Mouse (Mus musculus) stomach, postnatal 0 days (tissue): ENCODE results near the gene Hvcn1. TPM values are rescaled to one million over a fixed set of nuclear protein-coding genes. Genes with fewer than 3 reads are reported as not detected.

ENCODE experiments used
- ATAC-seq: fragments of 200-750 bp; cut with Nextera tagmentation; 2 replicates; pipeline ENCODE4 v1.8.0; 2017; ENCODE audit not compliant: low FRiP score, low TSS enrichment
- DNase-seq: peaks from one replicate; pipeline ENCODE4 v3.0.0-alpha.2; 2016; ENCODE audit warnings: low spot score
- H3K27ac ChIP-seq: fragments of 300-500 bp; sonication (generic); replicated peaks from 2 replicates; pipeline ENCODE4 v1.5.1; 2014; ENCODE audit warnings: mild to moderate bottlenecking, control low read depth
- H3K27me3 ChIP-seq: fragments of 300-500 bp; sonication (generic); 2 replicates; pipeline ENCODE4 v1.6.1; 2014; ENCODE audit warnings: low read length; ENCODE audit not compliant: control insufficient read depth, insufficient read depth
- H3K36me3 ChIP-seq: fragments of 300-500 bp; sonication (generic); 2 replicates; pipeline ENCODE4 v1.6.1; 2014; ENCODE audit warnings: low read length, mixed read lengths; ENCODE audit not compliant: control insufficient read depth, insufficient read depth
- H3K4me1 ChIP-seq: fragments of 300-500 bp; sonication (generic); replicated peaks from 2 replicates; pipeline ENCODE4 v1.6.1; 2014; ENCODE audit warnings: antibody characterized with exemption; ENCODE audit not compliant: control insufficient read depth, insufficient read depth
- H3K4me2 ChIP-seq: fragments of 300-500 bp; sonication (generic); replicated peaks from 2 replicates; pipeline ENCODE4 v1.6.1; 2014; ENCODE audit warnings: low read depth, mild to moderate bottlenecking, control low read depth, moderate library complexity
- H3K4me3 ChIP-seq: fragments of 300-500 bp; sonication (generic); 2 replicates; pipeline ENCODE4 v1.5.1; 2014; ENCODE audit warnings: low read depth, low read length, control low read depth
- H3K9ac ChIP-seq: fragments of 300-500 bp; sonication (generic); 2 replicates; pipeline ENCODE4 v1.6.1; 2014; ENCODE audit warnings: mild to moderate bottlenecking, low read length, control low read depth, mixed read lengths
- H3K9me3 ChIP-seq: fragments of 300-500 bp; sonication (generic); 2 replicates; pipeline ENCODE4 v1.6.1; 2016; ENCODE audit warnings: low read length; ENCODE audit not compliant: control insufficient read depth
- CTCF ChIP-seq: IDR thresholded peaks from 2 replicates; pipeline ENCODE4 v1.5.1; 2016; ENCODE audit warnings: antibody characterized with exemption, low read depth, mild to moderate bottlenecking, moderate library complexity
- EP300 ChIP-seq: optimal IDR thresholded peaks from 2 replicates; pipeline ENCODE3; 2016; ENCODE audit warnings: antibody characterized with exemption
- WGBS: fragments of 180-500 bp; shearing (Covaris S2); extraction: QIAGEN DNeasy Blood & Tissue Kit; methylation state at CpG from one replicate; pipeline ENCODE4 v1.1.7; 2014; 5-methylcytosine and 5-hydroxymethylcytosine counted together
- polyA plus RNA-seq: library from polyadenylated mRNA; unstranded; fragments of >200 nt; fragmentation: Nextera tagmentation; extraction: Ambion mirVana; gene quantifications from 2 replicates; pipeline ENCODE4 v1.2.1, GENCODE M21; 2015

The Hvcn1 gene
- polyA plus RNA-seq, 1 experiment from 2014 or later = 2.8 TPM

- ATAC-seq (no peak), DNase-seq (no peak)
- Histone ChIP-seq H3K27me3 (no peaks in the 10 kb centered on the region), H3K27ac (no peak overlapping the region), H3K9ac (0 out of 2 replicates have a peak overlapping the region, but pooled peaks have one; percentile 38), H3K4me1 (0 out of 2 replicates have a peak, but pooled peaks cover 3% of the 10 kb centered on the region), H3K36me3 (no peaks in the 10 kb centered on the region), H3K4me3 (no peak overlapping the region), H3K9me3 (no peaks in the 10 kb centered on the region), H3K4me2 (peak overlapping the region; percentile 93)
- no peak for TF ChIP-seq CTCF
- no peak for TF ChIP-seq EP300
- 82% methylated on average over 10 of the region's 10 CpGs for WGBS
Observed at GRCm38 (mm10) chr5:122286191-122286590, 79.6 kb downstream of the Hvcn1 start.

DNA sequence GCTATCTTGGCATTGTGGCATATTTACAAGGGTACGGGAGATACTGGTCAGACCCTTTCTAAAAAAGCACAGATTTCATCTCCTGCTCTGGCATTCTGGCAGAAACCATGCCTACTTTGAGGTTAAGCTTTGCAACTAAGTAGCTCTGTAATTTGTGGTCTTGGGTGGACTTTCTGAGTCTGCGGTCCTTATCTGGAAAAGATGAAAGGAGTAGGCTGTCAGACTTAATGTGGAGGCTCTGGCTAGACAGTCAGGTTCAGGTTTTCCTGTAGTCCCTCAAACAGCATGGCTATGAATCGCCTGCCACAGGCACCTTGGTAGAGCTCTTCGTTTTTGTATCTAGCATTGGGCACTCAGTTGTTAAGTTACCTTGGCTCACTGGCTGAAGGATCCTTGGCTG lies 80.4 kb downstream of the Hvcn1 start:
- TF ChIP-seq EP300 (no peak), CTCF (no peak)
- Histone ChIP-seq H3K27ac (no peak overlapping the region), H3K4me3 (no peak overlapping the region), H3K36me3 (no peaks in the 10 kb centered on the region), H3K9ac (no peak overlapping the region), H3K4me1 (0 out of 2 replicates have a peak, but pooled peaks cover 3% of the 10 kb centered on the region), H3K4me2 (no peak overlapping the region), H3K27me3 (no peaks in the 10 kb centered on the region), H3K9me3 (no peaks in the 10 kb centered on the region)
- 77% methylated on average over 4 of the region's 4 CpGs for WGBS
- DNase-seq = no peak
- ATAC-seq = no peak

GRCm38 (mm10) chr5:122288147-122288811 lies 81.7 kb downstream of the Hvcn1 start:
- TF ChIP-seq CTCF (no peak), EP300 (no peak)
- 40% methylated on average over 4 of the region's 4 CpGs for WGBS
- no peak for ATAC-seq

DNA sequence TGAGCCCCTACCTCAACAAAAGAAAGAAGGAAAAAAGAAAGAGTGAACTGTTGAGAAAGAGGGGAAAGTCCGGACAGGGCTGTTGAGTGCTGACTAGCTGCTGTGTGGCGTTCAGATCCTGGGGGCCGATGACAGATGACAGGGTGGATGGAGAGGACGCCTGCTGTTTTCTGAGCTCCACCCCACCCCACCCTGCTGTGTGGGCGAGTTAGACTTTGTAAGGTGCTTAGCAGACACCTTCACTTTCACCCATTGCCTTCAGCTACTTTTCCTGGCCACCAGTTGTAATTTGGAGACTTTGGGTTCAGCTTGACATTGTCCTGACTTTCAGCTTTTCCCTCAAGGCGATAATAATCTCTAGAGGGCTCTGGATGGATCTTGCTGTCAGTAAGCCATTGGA lies 84.5 kb downstream of the Hvcn1 start:
- WGBS = 59% methylated on average over 6 of the region's 6 CpGs
- no peak for ATAC-seq
- peak overlapping the region; percentile 56 for H3K27ac ChIP-seq

More at GRCm38 (mm10) chr5:122288147-122288811, 81.7 kb downstream of the Hvcn1 start:
- Histone ChIP-seq H3K9ac (no peak overlapping the region), H3K9me3 (no peaks in the 10 kb centered on the region), H3K4me2 (no peak overlapping the region), H3K4me3 (no peak overlapping the region), H3K27me3 (no peaks in the 10 kb centered on the region), H3K27ac (peak overlapping the region; percentile 49; the same call in 1 of the 2 replicates), H3K36me3 (no peaks in the 10 kb centered on the region), H3K4me1 (0 out of 2 replicates have a peak, but pooled peaks cover 3% of the 10 kb centered on the region)
- no peak for DNase-seq

More for the DNA sequence above, 84.5 kb downstream of the Hvcn1 start:
- no peak overlapping the region for H3K4me3 ChIP-seq
- H3K27me3 ChIP-seq = no peaks in the 10 kb centered on the region
- no peak overlapping the region for H3K4me2 ChIP-seq
- no peaks in the 10 kb centered on the region for H3K9me3 ChIP-seq
- 0 out of 2 replicates have a peak, but pooled peaks cover 3% of the 10 kb centered on the region for H3K4me1 ChIP-seq
- TF ChIP-seq EP300 = no peak
- no peak for TF ChIP-seq CTCF
- DNase-seq = no peak
- H3K9ac ChIP-seq = 0 out of 2 replicates have a peak overlapping the region, but pooled peaks have one; percentile 5
- H3K36me3 ChIP-seq = no peaks in the 10 kb centered on the region

Other genes starting within 250 kb of the Hvcn1 start
- gene Cux2, start 156.7 kb upstream of the Hvcn1 start, polyA plus RNA-seq = 1.2 and 1.5 TPM in 2 replicates
- gene Myl2, start 105.9 kb upstream of the Hvcn1 start, polyA plus RNA-seq = 0.21 and 0.30 TPM in 2 replicates
- gene Ccdc63, start 66.0 kb upstream of the Hvcn1 start, polyA plus RNA-seq = 0.07 TPM in 2 replicates
- gene Ppp1cc, start 48.5 kb upstream of the Hvcn1 start, polyA plus RNA-seq = 104 and 112 TPM in 2 replicates
- gene Tctn1, start 57.7 kb downstream of the Hvcn1 start, polyA plus RNA-seq = 2.3 TPM in 2 replicates
- 7.8 and 8.2 TPM in 2 replicates for gene Pptc7, start 77.6 kb downstream of the Hvcn1 start, polyA plus RNA-seq
- 5.2 and 5.3 TPM in 2 replicates for gene Rad9b, start 147.4 kb downstream of the Hvcn1 start, polyA plus RNA-seq
- 187 and 191 TPM in 2 replicates for gene Vps29, start 147.6 kb downstream of the Hvcn1 start, polyA plus RNA-seq
- 40.5 and 41.5 TPM in 2 replicates for gene Gpn3, start 165.1 kb downstream of the Hvcn1 start, polyA plus RNA-seq
- gene Fam216a, start 165.6 kb downstream of the Hvcn1 start, polyA plus RNA-seq = 23.8 and 26.0 TPM in 2 replicates
- 147 TPM in 2 replicates for gene Arpc3, start 185.1 kb downstream of the Hvcn1 start, polyA plus RNA-seq
- 20.7 and 21.7 TPM in 2 replicates for gene Anapc7, start 214.9 kb downstream of the Hvcn1 start, polyA plus RNA-seq